Mouse (Mus musculus): Measurements from ENCODE around the gene Fam131b. TPM values are rescaled to one million over a fixed set of nuclear protein-coding genes. Genes with fewer than 3 reads are reported as not detected.
A peak's percentile ranks its signal among the peaks of the same experiment; 100 is the strongest.

Fam131b gene
- polyA plus RNA-seq, 1 experiment from 2014 or later, result 8.1 TPM

- Histone ChIP-seq H3K4me1 (replicated peaks) (peaks cover 56% of the 10 kb centered on the region), H3K27ac (replicated peaks) (no peak overlapping the region), H3K27me3 (no peaks in the 10 kb centered on the region), H3K4me3 (no peak overlapping the region), H3K9me3 (no peaks in the 10 kb centered on the region), H3K4me2 (0 out of 2 replicates have a peak overlapping the region, but pooled peaks have one; percentile 4), H3K36me3 (peaks cover 46% of the 10 kb centered on the region), H3K9ac (no peak overlapping the region)
- ATAC-seq (ENCODE audit: low read depth), result no peak
- 83% methylated on average over 8 of the region's 8 CpGs for WGBS
These were observed 28.7 kb upstream of the Fam131b start for GRCm38 (mm10) chr6:42353180-42353579.

- no peak overlapping the region for H3K27ac ChIP-seq (replicated peaks)
- peaks cover 39% of the 10 kb centered on the region for H3K36me3 ChIP-seq
- H3K9me3 ChIP-seq, result no peaks in the 10 kb centered on the region
- H3K27me3 ChIP-seq, result no peaks in the 10 kb centered on the region
- 94% methylated on average over 1 of the region's 1 CpGs for WGBS
- H3K9ac ChIP-seq, result no peak overlapping the region
- H3K4me1 ChIP-seq (replicated peaks), result peaks cover 56% of the 10 kb centered on the region
- ATAC-seq (ENCODE audit: low read depth), result no peak
- no peak overlapping the region for H3K4me3 ChIP-seq
- H3K4me2 ChIP-seq, result peak overlapping the region; percentile 88; the same call in 1 of the 2 replicates
These were observed 28.0 kb upstream of the Fam131b start for GRCm38 (mm10) chr6:42352486-42352846.

GRCm38 (mm10) chr6:42351776-42352485 lies 27.5 kb upstream of the Fam131b start:
- no peak overlapping the region for H3K27ac ChIP-seq (replicated peaks)
- peak overlapping the region; percentile 85 for H3K4me3 ChIP-seq
- ATAC-seq (ENCODE audit: low read depth), result no peak
- peak overlapping the region; percentile 88 for H3K4me2 ChIP-seq
- WGBS, result 92% methylated on average over 7 of the region's 7 CpGs
- H3K27me3 ChIP-seq, result no peaks in the 10 kb centered on the region
- peaks cover 33% of the 10 kb centered on the region for H3K36me3 ChIP-seq
- 0 out of 2 replicates have a peak overlapping the region, but pooled peaks have one; percentile 92 for H3K9ac ChIP-seq
- no peaks in the 10 kb centered on the region for H3K9me3 ChIP-seq
- peaks cover 56% of the 10 kb centered on the region for H3K4me1 ChIP-seq (replicated peaks)

- Histone ChIP-seq H3K4me2 (peak overlapping the region; percentile 88), H3K36me3 (peaks cover 26% of the 10 kb centered on the region), H3K27me3 (no peaks in the 10 kb centered on the region), H3K4me1 (replicated peaks) (peaks cover 56% of the 10 kb centered on the region), H3K4me3 (peak overlapping the region; percentile 85), H3K27ac (replicated peaks) (no peak overlapping the region), H3K9me3 (no peaks in the 10 kb centered on the region), H3K9ac (peak overlapping the region; percentile 92)
- 42% methylated on average over 13 of the region's 13 CpGs for WGBS
- no peak; the same call in 1 of the 2 replicates for ATAC-seq (ENCODE audit: low read depth)
These were observed 26.7 kb upstream of the Fam131b start for GRCm38 (mm10) chr6:42350968-42351775.

GRCm38 (mm10) chr6:42350021-42350967 lies 25.9 kb upstream of the Fam131b start:
- H3K9ac ChIP-seq, result peak overlapping the region; percentile 92
- peak; percentile 70 for ATAC-seq (ENCODE audit: low read depth)
- peaks cover 17% of the 10 kb centered on the region; the same call in 1 of the 2 replicates for H3K36me3 ChIP-seq
- peaks cover 56% of the 10 kb centered on the region for H3K4me1 ChIP-seq (replicated peaks)
- peak overlapping the region; percentile 85 for H3K4me3 ChIP-seq
- WGBS, result under 1% methylated on average over 72 of the region's 72 CpGs
- peak overlapping the region; percentile 90 for H3K27ac ChIP-seq (replicated peaks)
- no peaks in the 10 kb centered on the region for H3K27me3 ChIP-seq
- peak overlapping the region; percentile 88 for H3K4me2 ChIP-seq
- no peaks in the 10 kb centered on the region for H3K9me3 ChIP-seq

GRCm38 (mm10) chr6:42349426-42350020 lies 25.1 kb upstream of the Fam131b start, which contains the start of gene Zyx:
Zyx (plus strand) TSS chr6:42349630.
- peak; percentile 94 for ATAC-seq (ENCODE audit: low read depth)

GRCm38 (mm10) chr6:42349006-42349425 lies 24.6 kb upstream of the Fam131b start:
- under 1% methylated on average over 11 of the region's 11 CpGs for WGBS
- H3K4me2 ChIP-seq, result peak overlapping the region; percentile 88
- peak; percentile 38 for ATAC-seq (ENCODE audit: low read depth)
- H3K4me1 ChIP-seq (replicated peaks), result peaks cover 46% of the 10 kb centered on the region
- H3K4me3 ChIP-seq, result peak overlapping the region; percentile 85
- peak overlapping the region; percentile 92 for H3K9ac ChIP-seq
- no peaks in the 10 kb centered on the region for H3K27me3 ChIP-seq
- H3K36me3 ChIP-seq, result peaks cover 9% of the 10 kb centered on the region; the same call in 1 of the 2 replicates
- H3K27ac ChIP-seq (replicated peaks), result peak overlapping the region; percentile 90
- H3K9me3 ChIP-seq, result no peaks in the 10 kb centered on the region

More at GRCm38 (mm10) chr6:42349426-42350020, 25.1 kb upstream of the Fam131b start, which contains the start of gene Zyx:
- Histone ChIP-seq H3K9me3 (no peaks in the 10 kb centered on the region), H3K4me3 (peak within 1 kb of the TSS; percentile 85), H3K4me2 (peak within 1 kb of the TSS; percentile 88), H3K4me1 (replicated peaks) (peaks cover 52% of the 10 kb centered on the region), H3K36me3 (peaks cover 9% of the 10 kb centered on the region; the same call in 1 of the 2 replicates), H3K27me3 (no peaks in the 10 kb centered on the region), H3K9ac (peak within 1 kb of the TSS; percentile 92), H3K27ac (replicated peaks) (peak within 1 kb of the TSS; percentile 90)
- under 1% methylated on average over 28 of the region's 36 CpGs for WGBS

GRCm38 (mm10) chr6:42348281-42349005 lies 24.0 kb upstream of the Fam131b start:
- H3K27me3 ChIP-seq, result no peaks in the 10 kb centered on the region
- 37% methylated on average over 12 of the region's 12 CpGs for WGBS
- no peak overlapping the region for H3K27ac ChIP-seq (replicated peaks)
- H3K4me1 ChIP-seq (replicated peaks), result peaks cover 41% of the 10 kb centered on the region
- no peak for ATAC-seq (ENCODE audit: low read depth)
- H3K4me2 ChIP-seq, result peak overlapping the region; percentile 88
- peaks cover 9% of the 10 kb centered on the region; the same call in 1 of the 2 replicates for H3K36me3 ChIP-seq
- H3K4me3 ChIP-seq, result peak overlapping the region; percentile 85
- no peaks in the 10 kb centered on the region for H3K9me3 ChIP-seq
- peak overlapping the region; percentile 92 for H3K9ac ChIP-seq

GRCm38 (mm10) chr6:42344255-42344654 lies 19.8 kb upstream of the Fam131b start:
- no peak overlapping the region for H3K27ac ChIP-seq (replicated peaks)
- H3K27me3 ChIP-seq, result no peaks in the 10 kb centered on the region
- H3K36me3 ChIP-seq, result no peaks in the 10 kb centered on the region
- 81% methylated on average over 1 of the region's 1 CpGs for WGBS
- no peak overlapping the region for H3K4me3 ChIP-seq
- H3K4me2 ChIP-seq, result no peak overlapping the region
- ATAC-seq (ENCODE audit: low read depth), result no peak
- H3K4me1 ChIP-seq (replicated peaks), result peaks cover 9% of the 10 kb centered on the region
- H3K9me3 ChIP-seq, result no peaks in the 10 kb centered on the region
- H3K9ac ChIP-seq, result no peak overlapping the region

GRCm38 (mm10) chr6:42343361-42344120 lies 19.1 kb upstream of the Fam131b start:
- no peak overlapping the region for H3K9ac ChIP-seq
- H3K27me3 ChIP-seq, result no peaks in the 10 kb centered on the region
- no peak overlapping the region for H3K27ac ChIP-seq (replicated peaks)
- H3K4me2 ChIP-seq, result no peak overlapping the region
- no peaks in the 10 kb centered on the region for H3K9me3 ChIP-seq
- WGBS, result 86% methylated on average over 9 of the region's 9 CpGs
- H3K36me3 ChIP-seq, result no peaks in the 10 kb centered on the region
- peaks cover 1% of the 10 kb centered on the region for H3K4me1 ChIP-seq (replicated peaks)
- H3K4me3 ChIP-seq, result no peak overlapping the region
- no peak for ATAC-seq (ENCODE audit: low read depth)

All from neural tube, embryonic 13.5 days (tissue).